Mouse (Mus musculus): ENCODE data around the gene Rgs2. TPM values are rescaled to one million over a fixed set of nuclear protein-coding genes. Genes with fewer than 3 reads are reported as not detected.

Gene Rgs2
- 100 to 1,000 TPM; 420 to 820 TPM for total RNA-seq (2023)

DNA sequence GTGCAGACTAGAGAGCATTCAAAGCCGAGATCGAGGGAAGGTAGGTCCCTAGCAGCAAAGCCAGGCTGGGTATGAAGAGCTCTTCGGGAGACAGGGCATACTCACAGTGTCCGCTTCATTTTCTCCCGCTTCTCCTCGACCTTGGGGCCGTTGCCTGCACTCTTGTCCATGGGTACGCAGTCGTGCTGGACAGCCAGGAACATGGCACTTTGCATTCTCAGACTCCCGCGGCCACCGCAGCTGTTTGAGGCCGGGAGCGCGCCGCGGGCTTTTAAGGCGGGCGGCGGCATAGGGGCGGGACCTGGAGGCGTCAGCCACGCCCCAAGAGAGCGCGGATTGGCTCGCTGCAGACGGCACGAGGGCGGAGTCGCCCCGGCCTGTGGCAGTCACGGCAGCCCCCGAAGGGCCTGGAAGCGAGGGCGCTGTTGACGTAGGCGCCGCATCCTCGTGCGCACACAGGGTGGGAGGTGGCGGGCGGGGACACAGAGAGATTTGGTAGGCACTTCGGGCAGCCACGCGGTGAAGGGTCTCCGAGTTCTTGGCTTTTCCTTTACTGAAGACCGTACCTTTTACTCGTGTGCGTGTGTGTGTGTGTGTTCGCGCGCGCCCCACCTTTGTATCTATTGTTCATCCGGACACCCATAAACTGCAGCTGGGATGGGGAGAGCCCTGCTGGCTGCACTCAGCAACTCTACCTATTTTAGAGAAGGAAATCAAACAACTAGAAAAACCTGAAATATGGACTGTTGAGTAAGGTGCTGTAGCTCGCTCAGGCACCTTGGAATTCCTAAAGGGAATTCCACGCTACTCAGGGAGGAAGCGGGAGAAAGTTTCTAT is at the start of gene Rgs2:
Gene Rgs2 (minus strand): TSS at position 258 of the 837 bp plus-strand sequence.

Other genes with a start within 250 kb of the Rgs2 start
- gene Trove2, start 227.1 kb downstream of the Rgs2 start, total RNA-seq (2023) = 1 to 10 TPM; 2.4 to 3.2 TPM
- gene Uchl5, start 226.9 kb downstream of the Rgs2 start, total RNA-seq (2023) = 10 to 100 TPM; 30.5 to 30.8 TPM
- under 1 TPM; 0.59 to 0.70 TPM for gene Rgs13, start 173.2 kb upstream of the Rgs2 start, total RNA-seq (2023)
- 100 to 1,000 TPM in 1 of 2 experiments, 10 to 100 TPM in 1; 69.7 to 147 TPM for gene Rgs1, start 245.1 kb upstream of the Rgs2 start, total RNA-seq (2023)

Data from B cell, adult 67 days (primary cell).